Mouse (Mus musculus) lung, adult 18-20 months (tissue): ENCODE measurements around the gene Vamp5.

Experiments
- DNase-seq, 2 experiments: peaks; one replicate each; pipeline ENCODE4 v3.0.0; 2022; ENCODE audit warnings: mixed read lengths in 2 of 2

Gene Vamp5

GRCm38 (mm10) chr6:72344396-72345073, 35.7 kb downstream of the Vamp5 start:
- no peak for DNase-seq

DNA sequence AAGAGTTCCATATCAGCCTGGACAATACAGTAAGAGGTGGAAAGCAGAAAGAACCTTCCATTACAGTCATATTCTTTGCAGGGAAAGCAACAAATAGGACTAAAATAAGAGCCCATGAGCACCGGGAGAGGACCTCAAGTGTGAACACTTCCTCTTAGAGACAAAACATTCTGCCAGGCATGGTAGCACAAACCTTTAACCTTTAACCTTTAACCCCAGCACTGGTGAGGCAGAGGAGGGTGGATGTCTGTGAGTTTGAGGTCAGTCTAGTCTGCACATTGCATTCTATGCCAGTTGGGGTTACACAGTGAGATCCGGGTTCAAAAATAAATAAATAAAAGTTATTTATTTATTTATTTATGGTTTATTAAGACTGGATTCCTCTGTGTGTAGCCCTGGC, 39.8 kb downstream of the Vamp5 start:
- no peak for DNase-seq

DNA sequence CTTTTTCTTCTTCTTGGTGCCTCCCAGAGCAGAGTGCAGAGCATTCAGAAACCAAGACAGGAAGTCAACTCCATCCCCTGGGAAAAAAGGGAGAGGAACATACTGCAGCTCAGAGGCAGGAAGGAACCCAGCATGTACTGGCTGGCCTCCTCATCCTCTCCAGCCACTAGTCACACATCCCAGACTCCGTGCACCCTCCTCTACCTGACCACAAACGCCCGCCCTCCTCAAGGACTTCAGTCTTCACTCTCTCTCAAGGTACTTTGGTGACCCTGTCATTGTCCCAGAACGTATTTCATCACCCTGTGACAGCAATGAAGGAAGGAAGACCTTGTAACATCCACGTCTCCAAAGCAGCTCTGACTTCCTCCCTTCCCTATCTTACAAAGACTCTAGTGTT, 47.2 kb downstream of the Vamp5 start:
- DNase-seq = no peak

DNA sequence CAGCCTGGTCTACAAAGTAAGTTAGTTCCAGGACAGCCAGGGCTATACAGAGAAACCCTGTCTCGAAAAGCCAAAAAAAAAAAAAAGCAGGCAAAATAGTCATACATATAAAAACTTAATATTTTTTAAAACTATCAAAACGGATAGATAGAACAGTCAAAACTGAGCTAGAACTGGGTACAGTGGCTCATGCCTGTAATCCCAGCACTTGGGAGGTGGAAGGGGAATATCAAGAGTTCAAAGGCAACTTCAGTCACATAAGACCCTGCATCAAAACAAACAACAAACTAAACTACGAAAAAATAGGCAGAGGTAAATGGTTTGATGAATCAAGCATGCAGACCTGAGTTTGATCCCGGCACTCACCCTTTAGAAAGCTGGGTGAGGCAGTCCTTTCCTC, 50.1 kb downstream of the Vamp5 start:
- no peak for DNase-seq

GRCm38 (mm10) chr6:72329019-72329418, 51.2 kb downstream of the Vamp5 start:
- DNase-seq = no peak

DNA sequence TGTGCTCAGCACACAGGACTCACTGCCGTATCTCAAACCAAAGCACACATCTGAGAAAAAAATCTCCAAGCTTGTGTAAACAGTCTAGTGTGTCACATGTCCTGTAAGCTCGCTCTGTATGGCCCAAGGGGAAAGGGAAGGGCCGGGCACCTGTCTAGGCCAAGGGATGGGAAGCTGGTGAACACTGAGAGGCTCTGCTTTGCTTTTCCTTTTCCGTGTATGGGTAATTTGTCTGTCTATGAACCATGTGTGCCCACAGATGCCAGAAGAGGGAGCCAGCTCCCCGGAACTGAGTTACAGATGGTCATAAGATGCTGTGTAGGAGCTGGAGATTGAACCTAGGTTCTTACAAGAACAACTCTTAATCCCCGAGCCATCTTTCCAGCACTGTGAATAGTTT, 54.0 kb downstream of the Vamp5 start:
- peak; percentile 73 for DNase-seq

DNA sequence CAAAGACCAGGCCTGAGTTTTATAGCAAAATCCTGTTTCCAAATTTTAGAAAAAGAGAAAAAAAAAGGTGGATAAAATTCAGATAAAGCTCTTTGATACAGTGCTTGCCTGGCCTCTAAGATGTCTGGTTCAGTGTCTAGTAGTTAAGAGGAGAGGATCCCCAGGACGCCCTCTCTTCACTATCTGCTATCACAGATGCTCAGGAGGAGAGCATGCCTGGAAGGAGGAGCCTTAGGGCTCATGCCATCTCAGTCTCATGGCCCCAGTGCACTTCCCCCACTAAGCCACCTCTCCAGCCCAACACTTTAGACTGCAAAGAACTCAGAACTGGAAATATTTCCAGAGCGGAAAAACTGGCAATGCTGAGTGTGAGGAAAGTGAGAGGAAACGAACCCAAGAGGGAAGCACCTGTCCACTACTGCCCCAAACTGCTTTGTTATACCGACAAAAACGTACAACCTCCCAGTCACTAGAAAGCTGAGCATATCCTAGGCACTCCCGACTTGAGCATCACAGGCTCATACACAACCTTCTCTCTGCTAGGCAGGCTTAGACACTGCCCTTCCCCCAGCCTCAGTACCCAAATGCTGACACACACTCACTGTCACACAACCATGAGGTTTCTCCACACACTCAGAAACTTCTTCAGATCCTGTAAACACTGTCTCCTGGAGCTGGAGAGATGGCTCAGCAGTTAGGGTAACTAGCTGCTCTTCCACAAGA, 56.3 kb downstream of the Vamp5 start:
- DNase-seq = no peak

GRCm38 (mm10) chr6:72322936-72323335, 57.3 kb downstream of the Vamp5 start:
- DNase-seq = no peak

DNA sequence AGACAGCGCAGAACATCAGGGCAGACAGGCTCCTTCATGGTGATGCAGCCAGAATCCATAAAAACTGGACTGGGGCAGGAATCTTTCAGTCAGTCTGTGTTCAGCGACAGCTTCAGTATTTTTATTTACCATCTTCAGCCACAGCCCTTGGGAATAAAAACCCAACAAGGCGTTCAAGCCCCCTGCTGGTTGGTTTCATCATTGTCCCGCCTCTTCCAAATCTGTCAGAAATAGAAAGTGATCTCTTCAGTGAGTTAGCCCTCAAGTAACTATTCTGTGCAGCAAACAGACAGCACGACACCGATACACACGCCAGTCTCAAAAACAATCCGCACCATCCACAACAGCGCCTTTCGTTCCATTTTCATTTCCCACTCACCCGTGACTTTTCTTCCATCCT, 61.2 kb downstream of the Vamp5 start:
- DNase-seq = peak in 1 of 2 experiments; percentile 36
